Comparison of ENCODE assay signal across 27 mouse cellular contexts in the genomic region with DNA sequence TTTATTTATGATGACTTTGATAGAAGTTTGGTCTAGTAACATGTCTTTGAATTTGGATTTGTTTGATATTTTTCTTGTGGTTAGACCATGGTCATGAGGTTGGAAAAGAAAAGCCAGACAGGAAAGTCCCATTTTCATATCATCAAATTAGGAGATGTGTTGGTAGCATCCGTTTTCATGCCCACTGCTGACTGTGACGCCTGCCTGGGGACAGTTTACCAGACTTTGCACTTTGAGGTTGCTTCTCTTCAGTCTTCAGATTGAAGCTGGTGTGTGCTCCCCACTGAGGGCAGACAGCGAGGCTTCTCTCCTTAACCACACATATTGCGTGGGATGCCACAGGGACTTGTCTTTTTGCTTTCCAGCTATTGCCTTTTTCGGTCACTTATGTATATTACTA.
"Had no signal": no experiment of that assay in that cellular context is flagged by ENCODE, and none has a peak within 500 bp of the region (broad histone marks: within the 10 kb centered on the region; RNA-seq: fewer than 3 reads in every experiment).

No protein-coding gene starts in this region.

- H3K27ac ChIP-seq: gastrocnemius, adult 2 months; heart, embryonic 13.5 days; heart, embryonic 15.5 days; hindbrain, embryonic 13.5 days; hindbrain, embryonic 15.5 days; hindbrain, postnatal 0 days; kidney, embryonic 15.5 days; layer of hippocampus, adult 2 months; left cerebral cortex, adult 2 months; limb, embryonic 13.5 days; limb, embryonic 15.5 days; liver, embryonic 13.5 days; liver, embryonic 15.5 days had no signal

- H3K4me3 ChIP-seq: gastrocnemius, adult 2 months; heart, embryonic 13.5 days; heart, embryonic 15.5 days; hindbrain, embryonic 13.5 days; hindbrain, embryonic 15.5 days; kidney, embryonic 15.5 days; layer of hippocampus, adult 2 months; left cerebral cortex, adult 2 months; limb, embryonic 13.5 days; limb, embryonic 15.5 days; liver, embryonic 13.5 days; liver, embryonic 15.5 days had no signal

- ATAC-seq: hindbrain, postnatal 0 days; intestine, embryonic 16.5 days had no signal

- H3K9me3 ChIP-seq: heart, embryonic 13.5 days; heart, embryonic 15.5 days; hindbrain, embryonic 13.5 days; hindbrain, embryonic 15.5 days; kidney, embryonic 15.5 days; limb, embryonic 15.5 days; liver, embryonic 13.5 days; liver, embryonic 15.5 days had no signal

- H3K27me3 ChIP-seq: heart, embryonic 13.5 days; heart, embryonic 15.5 days; hindbrain, embryonic 13.5 days; hindbrain, embryonic 15.5 days; kidney, embryonic 15.5 days; limb, embryonic 13.5 days; limb, embryonic 15.5 days; liver, embryonic 13.5 days; liver, embryonic 15.5 days had no signal

- DNase-seq: gastrocnemius, adult 2 months; gastrocnemius, postnatal 10 days; gastrocnemius, postnatal 25 days; heart, adult 18-20 months; heart, postnatal 14 days; heart, postnatal 36 days; kidney, adult 11 months; kidney, adult 2 months; kidney, adult 9 months; kidney, postnatal 10 days; kidney, postnatal 25 days; kidney, postnatal 4 days; left cerebral cortex, postnatal 4 days; liver, embryonic 13.5 days had no signal

- H3K9ac ChIP-seq: heart, embryonic 13.5 days; heart, embryonic 15.5 days; hindbrain, embryonic 13.5 days; hindbrain, embryonic 15.5 days; kidney, embryonic 15.5 days; limb, embryonic 13.5 days; limb, embryonic 15.5 days; liver, embryonic 13.5 days; liver, embryonic 15.5 days had no signal

- H3K4me1 ChIP-seq: heart, embryonic 13.5 days; heart, embryonic 15.5 days; hindbrain, embryonic 13.5 days; hindbrain, embryonic 15.5 days; liver, embryonic 13.5 days; liver, embryonic 15.5 days had no signal

- H3K4me2 ChIP-seq: heart, embryonic 11.5 days; heart, embryonic 13.5 days; heart, embryonic 15.5 days; hindbrain, embryonic 13.5 days; hindbrain, embryonic 15.5 days; kidney, embryonic 15.5 days; limb, embryonic 13.5 days; limb, embryonic 15.5 days; liver, embryonic 13.5 days; liver, embryonic 15.5 days had no signal

- H3K36me3 ChIP-seq: heart, embryonic 13.5 days; heart, embryonic 15.5 days; hindbrain, embryonic 13.5 days; hindbrain, embryonic 15.5 days; kidney, embryonic 15.5 days; limb, embryonic 13.5 days; limb, embryonic 15.5 days; liver, embryonic 13.5 days; liver, embryonic 15.5 days had no signal
